Mouse (Mus musculus) spleen, adult 2 months (tissue): Measurements from ENCODE around the gene Cphx3.
"Not testable (repeated sequence)": the region's sequence is repeated elsewhere in the genome, so short reads cannot be mapped to it uniquely, and the experiment has no call there.

Source experiments
- CTCF ChIP-seq: fragments of 200-500 bp; IDR thresholded peaks from 2 replicates; pipeline ENCODE4 v1.5.1; 2011; ENCODE audit warnings: mild to moderate bottlenecking, inconsistent platforms; ENCODE audit not compliant: insufficient read depth, insufficient read length, insufficient replicate concordance; ENCODE audit errors: extremely low read depth
- POLR2A ChIP-seq: fragments of 200-500 bp; IDR thresholded peaks from 2 replicates; pipeline ENCODE4 v1.6.1; 2011; ENCODE audit warnings: low read depth, low read length, inconsistent platforms

- not testable (repeated sequence) for TF ChIP-seq CTCF, POLR2A
Measured at GRCm38 (mm10) chr14:26081216-26081615, 881 bp upstream of the Cphx3 start, which contains the start of gene Cphx2.
